Mouse (Mus musculus): ENCODE data around the gene Mgmt.

Gene Mgmt

DNA sequence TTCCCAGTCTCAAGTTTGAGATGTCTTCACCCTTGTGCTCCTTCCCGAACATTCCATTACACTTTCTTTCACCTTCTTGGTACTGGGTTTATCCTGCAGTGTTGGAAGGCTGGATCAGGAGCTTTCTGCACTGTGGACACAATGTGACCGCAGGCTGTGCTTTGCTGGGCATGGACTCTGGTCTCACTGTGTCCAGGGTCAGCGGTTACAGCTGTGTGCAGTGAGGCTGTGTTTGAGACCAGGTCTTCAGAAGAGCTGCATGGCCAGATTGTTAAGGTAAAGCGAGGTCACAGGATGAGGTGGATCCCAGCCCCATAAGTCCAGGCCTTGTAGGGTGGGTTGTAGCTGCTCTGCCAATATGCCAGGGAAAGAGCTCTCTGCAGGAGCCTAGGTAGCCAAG lies 18.5 kb downstream of the Mgmt start:
- DNase-seq (ENCODE audit: low spot score): no peak

DNA sequence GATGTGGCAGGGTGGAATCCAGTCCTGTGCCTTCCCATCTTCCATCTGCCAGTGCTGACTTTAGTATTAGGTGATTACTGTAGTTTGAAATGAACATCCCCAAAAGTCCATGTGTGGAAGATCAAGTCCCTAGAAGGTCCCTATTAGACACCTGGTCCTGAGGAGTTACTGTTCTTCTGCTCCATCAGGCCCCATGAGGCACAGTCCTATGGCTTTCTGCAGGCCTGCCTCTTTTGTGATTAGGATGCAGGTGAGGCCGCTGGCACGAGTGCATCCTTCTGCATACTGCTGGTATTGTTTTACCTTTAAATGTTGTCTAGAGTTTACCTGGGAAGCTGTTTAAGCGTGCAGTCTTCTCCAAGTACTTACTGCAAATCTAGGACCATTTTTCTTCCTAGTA lies 21.6 kb downstream of the Mgmt start:
- no peak for DNase-seq (ENCODE audit: low spot score)

DNA sequence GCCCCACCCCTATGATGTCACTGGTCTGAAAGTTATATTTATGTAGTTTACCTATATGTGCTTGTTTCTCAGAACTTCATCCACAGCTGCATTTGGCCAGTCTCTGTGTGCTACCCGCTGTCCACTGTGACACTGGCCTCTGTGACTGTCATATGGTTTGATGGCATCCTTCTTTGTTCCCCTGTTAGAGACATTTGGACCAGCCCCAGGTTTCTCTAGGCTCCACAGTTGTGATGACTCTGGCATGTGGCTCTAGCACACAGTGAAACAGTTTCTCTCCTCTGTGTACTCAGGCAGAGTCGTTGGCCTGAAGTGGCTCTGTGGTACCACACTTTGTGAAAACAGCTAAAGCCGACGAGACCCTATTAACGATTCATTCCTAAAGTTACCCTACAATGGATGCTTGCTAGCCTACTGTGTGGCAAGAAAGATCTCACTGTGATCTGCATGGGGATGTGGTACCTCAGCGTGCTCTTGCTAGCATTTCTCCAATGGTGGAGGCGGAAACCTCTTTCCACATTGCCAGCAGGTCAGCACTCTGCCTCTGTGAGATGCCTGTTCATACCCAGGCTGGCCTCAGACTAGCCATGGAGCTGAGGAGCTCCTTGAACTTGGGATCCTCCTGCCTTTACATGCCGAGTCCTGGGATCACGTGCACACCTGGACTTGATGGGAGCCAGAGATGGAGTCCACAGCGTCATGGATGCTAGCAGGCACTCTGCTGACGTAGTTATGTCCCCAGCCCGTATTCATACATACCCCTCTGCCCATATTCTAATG lies 26.8 kb downstream of the Mgmt start:
- DNase-seq (ENCODE audit: low spot score): no peak

DNA sequence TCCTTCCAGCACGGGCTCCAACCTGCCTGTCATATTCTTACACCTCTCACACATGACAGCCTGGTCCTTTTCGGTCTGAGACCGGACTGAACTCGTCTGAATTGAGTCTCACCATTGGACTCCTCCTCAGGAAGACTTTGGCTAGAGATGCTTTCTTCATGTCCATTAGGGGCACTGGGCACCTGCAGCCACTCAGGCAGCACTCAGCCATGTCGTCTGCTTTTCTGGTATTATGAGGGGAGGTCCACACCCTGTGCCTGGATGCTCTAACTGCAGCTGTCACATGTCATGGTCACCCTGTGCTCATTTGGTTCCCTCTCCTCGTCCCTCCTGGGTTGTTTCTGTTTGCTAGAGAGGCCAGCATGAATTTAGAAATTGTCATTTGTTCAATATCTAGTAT lies 27.8 kb downstream of the Mgmt start:
- no peak for DNase-seq (ENCODE audit: low spot score)

DNA sequence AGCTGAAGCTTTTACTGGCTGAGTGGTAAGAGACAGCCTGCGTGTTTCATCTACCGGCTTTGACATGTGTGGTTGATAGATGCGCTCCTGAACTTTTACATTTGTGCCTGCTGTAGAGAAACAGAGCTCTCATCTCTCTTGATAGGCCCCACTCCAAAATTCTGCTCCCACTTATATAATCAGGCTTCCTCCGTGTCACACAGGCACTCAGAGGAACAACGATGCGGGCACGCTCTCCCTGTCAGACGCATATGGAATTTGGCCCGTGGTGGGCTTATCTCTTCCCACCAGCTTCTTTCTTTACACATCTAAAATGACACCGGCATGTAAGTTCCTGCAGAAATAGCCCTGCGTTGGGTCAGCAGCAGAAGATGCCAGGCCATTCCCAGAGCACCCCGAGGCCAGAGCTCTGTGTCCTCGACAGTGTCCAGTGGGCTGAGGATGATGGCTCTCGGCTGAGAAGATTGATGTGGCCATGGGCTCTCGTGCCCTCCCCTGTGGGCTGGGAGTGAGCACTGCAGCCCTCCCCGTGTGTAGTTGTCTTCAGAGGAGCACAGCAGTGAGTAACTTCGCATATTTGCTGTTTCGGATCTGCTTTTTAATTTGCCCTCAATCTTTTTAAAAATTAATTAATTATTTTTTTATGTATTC lies 30.3 kb downstream of the Mgmt start:
- no peak for DNase-seq (ENCODE audit: low spot score)

DNA sequence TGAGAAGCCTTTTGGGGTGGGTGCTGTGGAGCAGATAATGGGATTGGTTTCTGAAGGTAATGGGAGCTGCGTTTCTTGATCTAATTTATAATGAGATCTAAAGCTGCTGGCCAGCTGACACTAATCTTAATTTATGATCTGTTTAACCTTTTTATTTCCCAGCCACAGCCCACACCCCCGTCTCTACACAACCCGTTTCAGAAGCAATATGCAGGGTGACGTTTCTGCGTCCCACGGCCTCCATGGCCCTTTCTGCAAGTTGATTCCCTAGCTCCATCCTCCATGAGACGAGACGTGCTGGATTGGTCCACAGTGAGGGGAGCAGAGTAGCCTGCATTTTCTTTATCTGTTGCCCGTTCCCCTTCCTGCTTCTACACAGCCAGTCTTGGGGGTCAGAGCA lies 31.8 kb downstream of the Mgmt start:
- DNase-seq (ENCODE audit: low spot score): no peak

DNA sequence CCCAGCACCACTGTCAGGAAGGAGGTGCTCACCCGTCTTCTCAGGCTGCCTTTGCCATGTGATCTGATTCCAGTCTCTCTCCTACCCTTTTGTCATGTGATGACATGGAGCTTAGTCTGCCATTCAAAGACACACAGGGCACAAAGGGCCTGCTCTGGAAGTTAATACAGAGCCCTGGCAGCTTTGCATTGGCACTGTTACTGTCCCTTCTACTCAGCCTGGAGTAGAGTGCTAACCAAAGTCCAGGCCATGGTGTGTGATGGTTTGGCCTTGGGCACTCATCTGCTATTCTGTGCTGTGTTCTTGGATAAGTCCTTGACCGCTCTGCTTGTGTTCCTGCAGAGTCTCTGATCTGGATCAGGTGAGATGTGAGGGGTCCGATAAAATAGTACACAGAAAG lies 36.0 kb downstream of the Mgmt start:
- no peak for DNase-seq (ENCODE audit: low spot score)

DNA sequence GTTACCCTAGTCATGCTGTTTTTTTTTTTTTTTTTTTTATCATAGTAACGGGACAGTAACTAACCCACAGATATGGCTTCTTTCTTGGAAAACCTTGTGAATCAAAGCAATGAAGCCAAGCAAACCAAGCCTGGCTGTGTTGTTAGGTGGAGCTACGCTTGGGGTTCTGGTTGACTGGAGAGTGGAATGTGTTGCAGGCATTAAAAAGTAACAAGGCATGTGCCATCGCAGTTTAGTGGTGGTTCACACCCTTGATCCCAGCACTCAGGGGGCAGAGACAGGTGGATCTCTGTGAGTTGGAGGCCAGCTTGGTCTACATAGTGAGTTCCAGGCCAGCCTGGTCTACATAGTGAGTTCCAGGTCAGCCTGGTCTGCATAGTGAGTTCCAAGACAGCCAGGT lies 39.0 kb downstream of the Mgmt start:
- no peak for DNase-seq (ENCODE audit: low spot score)

DNA sequence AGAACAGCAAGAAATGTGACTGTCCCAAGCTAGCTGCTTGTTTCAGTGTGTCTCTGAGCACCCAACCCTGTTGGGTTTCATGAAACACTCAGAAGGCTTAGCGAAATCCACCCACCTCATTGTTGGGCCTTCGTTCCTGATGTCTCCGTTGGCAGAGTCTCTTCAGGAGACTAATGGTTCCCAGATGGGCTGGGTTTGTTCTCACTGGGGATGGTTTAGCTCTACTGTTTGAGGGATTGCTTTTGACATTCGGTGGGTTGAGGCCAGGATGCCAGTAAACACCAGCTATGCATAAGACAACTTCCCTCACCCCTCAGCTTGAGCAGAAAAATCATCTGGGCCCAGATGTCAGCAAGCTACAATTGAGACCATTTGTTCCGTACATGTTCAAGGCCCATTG lies 39.9 kb downstream of the Mgmt start:
- no peak for DNase-seq (ENCODE audit: low spot score)

DNA sequence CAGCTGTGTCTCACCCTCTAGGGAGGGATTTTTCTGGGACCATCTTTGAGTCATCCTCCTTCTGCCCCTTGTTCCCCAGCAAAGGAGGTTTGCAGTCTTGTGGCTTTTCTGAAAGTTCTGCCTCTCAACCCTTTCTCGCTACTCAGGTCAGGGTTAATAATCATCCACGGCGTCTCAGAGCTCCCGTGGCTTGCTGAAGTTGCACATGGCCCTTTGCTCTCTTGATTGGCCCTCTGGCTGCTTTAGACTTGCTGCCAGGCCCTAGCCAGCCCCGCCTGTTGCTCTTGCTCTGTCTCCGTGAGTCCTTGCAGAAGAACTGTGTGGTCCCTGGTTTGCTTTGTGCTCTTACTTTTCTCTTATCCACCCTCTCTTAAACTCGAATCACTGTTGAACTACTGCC lies 40.4 kb downstream of the Mgmt start:
- no peak for DNase-seq (ENCODE audit: low spot score)

DNA sequence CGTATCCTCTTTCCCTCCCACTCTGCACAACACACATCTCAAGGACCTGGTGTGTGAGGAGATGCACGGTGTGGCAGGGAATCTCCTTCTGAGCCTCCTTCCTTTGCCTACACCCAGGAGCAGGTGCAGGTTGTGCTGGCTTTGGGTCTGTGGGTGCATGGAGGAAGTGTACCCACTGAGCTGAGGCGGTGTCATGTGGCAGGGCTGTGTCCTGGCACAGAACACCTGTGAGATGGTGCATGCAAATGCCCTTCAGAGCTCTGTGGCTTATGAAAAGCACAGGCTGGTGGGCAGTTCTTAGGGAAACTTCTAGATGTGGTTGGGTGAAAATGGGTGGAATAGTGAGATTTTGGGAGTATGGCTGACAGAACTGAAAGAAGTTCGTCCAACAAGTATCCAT lies 44.0 kb downstream of the Mgmt start:
- no peak for DNase-seq (ENCODE audit: low spot score)

DNA sequence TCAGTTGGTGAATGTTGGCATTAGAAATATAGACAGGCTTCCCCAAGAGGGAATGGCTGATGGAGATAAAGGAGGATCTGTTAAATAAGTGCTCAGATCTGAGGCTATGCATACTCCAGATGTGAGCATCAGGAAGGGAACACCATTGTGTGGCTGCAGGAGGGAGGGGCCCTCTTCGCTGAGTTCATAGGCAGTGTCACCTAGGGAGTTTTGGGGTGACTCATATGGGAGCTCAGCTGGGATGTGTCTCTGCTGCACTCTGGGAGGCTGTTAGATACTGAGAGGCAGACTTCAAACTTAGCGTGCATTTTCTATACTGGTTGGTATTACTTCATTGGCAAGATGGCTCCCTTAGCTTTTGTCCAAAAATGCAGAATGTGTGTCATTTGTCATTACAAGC lies 48.0 kb downstream of the Mgmt start:
- DNase-seq (ENCODE audit: low spot score): no peak

DNA sequence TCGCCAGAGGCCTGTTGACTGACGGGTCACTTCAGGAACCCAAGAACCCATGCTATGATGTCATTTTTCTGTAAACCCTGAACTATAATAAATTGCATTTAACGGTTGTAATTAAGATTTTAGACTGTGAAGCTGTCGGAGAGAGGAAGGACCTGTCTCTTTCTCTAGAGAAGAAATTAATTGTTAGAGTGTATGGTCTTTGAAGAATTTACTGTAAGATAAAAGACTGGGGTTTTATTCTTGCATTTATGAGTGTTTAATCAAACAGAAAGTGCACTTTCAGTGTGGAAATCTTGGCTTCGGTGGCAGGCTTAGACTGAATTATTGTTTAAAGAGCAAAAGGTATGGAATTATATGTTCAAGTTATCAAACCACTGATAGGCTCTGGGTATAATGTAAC lies 49.5 kb downstream of the Mgmt start:
- DNase-seq (ENCODE audit: low spot score): no peak

DNA sequence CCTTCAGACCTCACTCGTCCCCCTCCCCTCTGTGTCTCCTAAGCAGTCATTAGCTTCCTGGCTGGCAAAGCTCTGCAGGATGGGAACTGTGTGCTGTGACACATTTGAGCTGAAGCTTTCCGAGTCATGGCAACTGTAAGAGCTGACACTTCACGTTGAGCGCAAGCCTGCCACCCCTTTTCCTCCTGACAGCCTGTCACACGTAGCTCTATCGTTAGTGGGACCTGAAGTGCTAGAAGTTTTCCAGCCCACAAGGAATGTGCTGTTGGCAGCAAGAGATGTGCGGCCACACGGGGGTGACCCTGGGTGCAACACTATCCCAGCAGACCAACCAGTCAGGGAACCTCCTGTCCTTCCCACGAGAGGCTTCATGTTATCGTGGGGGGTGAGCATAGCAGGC lies 51.3 kb downstream of the Mgmt start:
- DNase-seq (ENCODE audit: low spot score): no peak

DNA sequence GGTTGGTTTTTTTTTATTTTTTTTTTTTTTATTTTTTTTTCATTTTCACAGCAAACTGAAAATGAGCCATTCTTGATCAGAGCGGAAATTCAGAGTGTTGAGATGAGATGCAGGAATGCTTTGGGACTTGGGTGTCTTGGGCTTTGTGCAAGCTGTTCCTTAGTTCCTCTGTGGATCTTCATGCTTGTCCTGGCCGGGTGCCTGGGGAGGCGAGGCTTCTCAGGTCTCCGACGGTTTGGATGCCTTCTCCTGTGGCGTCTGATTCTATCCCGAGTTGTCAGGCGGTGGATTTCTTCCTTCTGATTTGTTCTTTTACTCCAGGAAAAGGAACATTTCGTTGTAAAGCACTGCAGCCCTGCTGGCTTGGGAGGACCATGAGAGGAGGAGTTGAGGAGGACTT lies 51.7 kb downstream of the Mgmt start:
- no peak for DNase-seq (ENCODE audit: low spot score)

DNA sequence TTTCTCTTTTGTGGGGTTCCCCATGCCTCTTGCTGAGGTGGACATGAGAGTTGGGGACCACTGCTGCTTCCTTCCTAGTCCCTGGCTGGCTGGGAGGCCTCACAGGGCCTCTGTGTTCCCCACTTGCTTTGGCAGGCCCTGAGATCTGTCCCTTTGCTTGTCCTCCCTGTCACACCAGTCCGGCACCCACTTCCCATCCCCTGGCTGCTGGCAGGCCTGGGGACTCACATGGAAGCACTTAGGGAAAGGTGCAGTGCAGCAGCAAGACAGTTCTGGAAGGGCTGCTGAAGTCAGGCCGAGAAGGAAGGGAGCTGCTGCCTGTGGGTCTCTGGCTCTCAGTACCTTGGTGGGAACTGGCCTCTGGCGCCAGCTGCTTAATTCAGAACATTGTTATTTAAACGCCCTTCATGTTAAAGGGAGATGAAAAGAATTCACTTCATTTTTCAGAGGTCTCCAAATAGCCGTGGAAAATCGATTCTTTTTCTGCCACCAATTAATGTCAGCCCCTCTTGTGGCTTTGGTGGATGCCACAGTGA lies 53.9 kb downstream of the Mgmt start:
- DNase-seq (ENCODE audit: low spot score): no peak

DNA sequence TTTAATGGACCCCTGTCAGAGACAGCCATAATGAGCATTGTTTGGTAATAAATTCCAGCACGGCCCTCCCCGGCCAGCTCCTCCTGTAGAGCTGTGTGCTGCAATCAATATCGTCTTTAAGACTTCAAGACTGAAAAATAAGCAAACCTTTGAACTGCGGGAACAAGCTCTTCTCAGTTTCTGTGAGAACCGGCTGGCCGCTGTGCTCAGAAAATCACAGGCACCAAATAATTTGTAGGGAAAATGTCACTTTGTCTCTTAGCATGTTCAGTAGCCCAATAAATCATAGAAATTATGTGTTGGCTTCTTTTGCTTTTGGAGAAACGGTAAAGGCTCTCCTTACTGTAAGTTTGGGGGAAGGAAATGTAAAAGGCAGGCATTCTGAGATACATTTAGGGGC lies 58.2 kb downstream of the Mgmt start:
- no peak for DNase-seq (ENCODE audit: low spot score)

DNA sequence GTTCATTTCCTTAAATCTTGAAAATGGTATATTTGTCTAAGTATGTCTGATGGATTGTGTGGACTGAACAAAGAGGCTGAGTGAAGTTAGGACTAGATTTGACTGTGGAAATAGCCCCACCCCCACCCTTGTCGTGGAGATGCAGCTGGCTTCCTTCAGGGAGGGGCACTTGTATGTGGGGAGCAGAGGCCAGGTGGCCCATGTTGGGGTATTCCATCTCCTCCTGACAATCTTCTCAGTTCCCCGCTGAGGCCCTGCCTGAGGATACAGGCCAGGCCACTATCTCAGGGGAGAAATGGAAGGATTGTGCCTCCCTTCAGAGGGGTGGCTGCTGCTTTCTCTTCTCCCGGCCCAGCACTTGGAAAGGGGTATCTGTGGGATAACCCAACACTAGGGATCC lies 58.8 kb downstream of the Mgmt start:
- no peak for DNase-seq (ENCODE audit: low spot score)

DNA sequence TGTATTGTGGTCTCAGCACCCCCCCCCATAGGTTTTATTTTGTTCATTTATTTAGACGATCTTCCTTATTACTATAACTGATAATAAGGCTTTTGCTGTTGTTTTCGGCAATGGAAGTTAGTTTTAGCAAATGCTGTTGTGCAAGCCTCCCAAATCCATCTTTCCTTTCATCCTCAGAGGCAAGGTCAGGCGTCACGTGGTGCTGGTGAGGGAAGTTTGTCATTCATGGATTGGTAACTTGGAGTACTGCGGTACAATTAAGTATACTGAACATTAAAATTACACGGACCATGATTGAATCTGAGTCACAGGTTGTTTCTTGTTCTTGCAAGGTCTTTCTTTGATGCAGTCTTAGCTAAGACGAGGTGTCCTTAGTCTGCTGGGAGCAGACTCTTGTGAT lies 77.9 kb downstream of the Mgmt start:
- DNase-seq (ENCODE audit: low spot score): no peak

DNA sequence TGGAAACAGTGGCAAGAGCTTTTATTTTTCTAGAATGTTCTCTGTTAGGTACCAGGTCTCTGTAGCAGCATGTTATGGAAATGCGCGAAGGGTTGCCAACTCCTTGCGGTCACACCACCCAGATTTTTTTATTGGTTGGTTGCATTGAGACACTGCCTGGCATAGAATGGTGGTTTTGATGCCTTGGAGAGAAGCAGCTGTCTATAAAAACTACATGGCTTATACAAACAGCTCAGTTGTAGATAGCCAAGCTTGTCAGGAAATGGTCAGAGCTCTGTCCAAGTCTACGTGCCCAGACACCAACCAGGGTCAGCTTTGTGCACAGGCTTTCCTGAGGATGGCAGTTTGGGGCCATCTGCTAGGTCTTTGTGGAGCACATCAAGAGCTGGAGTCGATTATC lies 80.6 kb downstream of the Mgmt start:
- DNase-seq (ENCODE audit: low spot score): no peak

DNA sequence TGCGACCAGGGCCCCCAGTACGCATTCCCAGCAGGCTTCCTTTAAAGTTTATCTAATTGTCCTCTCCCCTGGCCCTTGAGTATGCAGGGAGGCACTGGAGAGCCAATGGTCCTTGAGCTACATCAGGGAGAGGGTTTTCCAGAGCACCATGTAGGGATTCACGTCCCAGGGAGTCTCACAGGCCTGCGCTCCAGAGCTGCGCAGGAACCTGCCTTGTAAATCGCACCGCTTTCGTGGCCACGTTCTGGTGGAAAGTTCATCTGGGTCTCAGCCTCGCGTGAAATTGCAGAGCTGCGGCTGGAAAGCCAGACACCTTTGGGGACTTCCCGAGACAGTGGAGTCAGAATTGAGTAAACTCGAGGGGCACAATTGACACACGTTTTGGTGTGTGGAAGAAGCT lies 103.0 kb downstream of the Mgmt start:
- no peak for DNase-seq (ENCODE audit: low spot score)

DNA sequence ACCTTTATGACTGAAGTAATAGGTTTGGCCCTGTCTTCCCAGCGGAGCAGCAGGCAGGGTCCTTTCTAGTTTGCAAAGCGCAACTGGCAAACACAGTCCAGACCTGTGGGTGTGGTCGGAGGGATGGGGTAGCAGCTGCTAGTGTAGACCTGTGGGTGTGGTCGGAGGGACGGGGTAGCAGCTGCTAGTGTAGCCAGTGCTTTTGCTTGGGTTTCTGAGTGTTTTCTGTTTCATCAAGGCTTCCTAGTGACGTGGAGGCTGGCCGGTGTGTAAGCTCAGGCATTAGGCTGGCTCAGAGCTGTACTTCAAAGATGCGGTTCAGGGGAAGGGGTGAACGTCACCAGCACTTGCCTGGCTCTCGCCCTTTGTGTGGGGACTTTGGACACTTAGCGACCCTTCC lies 106.3 kb downstream of the Mgmt start:
- no peak for DNase-seq (ENCODE audit: low spot score)

DNA sequence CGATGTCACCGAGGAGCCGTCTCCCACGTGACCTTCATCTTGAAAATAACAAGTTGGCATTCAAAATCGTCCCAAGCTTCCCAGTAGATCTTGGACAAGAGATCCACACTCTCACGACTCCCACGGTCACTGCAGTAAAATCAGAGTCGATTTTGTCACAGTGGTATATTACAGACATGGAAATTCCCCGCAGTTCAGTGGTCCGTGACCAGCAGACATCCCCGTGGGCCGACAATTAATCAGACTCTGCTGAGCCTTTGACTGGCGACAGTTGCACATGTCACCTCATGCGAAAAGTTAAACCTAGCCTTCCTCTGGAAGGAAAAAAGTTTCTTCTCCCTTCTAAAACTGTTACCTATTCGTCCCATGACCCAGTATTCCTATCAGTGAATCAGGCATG lies 106.8 kb downstream of the Mgmt start:
- no peak for DNase-seq (ENCODE audit: low spot score)

DNA sequence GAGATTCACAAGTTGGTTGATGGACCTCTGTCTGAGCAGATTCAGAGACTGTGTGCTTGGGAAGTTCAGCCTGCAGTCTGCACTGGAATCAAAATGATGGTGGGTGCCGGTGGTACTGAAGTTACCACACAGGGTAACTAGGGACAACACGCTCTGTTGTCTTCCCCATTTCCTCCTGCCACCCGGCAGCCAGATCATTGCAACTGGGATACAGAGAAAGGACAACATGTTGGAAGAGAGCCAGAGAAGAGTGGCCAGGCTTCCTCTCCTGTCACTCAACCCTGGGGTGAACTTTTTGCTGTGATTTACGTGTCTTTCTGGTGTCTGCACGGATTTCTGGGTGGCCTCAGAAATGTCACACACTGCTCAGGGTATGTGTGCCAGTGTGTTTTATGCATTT lies 107.4 kb downstream of the Mgmt start:
- DNase-seq (ENCODE audit: low spot score): no peak

Measured in T-cell, adult 2 months (primary cell).